Mouse (Mus musculus): ENCODE data around the gene Dock4.

DNA sequence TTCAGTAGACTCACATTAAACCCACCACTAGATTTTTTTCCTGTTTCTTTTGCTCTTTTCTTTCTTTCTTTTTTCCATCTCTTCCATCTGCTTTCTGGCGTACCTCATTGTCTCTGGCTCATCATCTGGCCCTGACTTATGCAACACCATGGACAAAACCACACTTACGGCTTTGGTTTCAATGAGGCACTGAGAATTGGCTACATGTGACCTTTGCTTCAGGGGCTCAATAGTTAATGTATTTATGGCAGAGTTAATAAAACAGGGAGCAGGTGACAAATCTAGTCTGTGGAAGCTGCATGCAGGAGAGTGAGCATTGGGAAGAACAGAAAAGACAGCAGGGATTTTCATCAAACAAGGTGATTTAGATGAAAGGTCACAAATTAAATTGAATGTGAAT, 131.0 kb downstream of the Dock4 start:
- TF ChIP-seq CTCF (IDR thresholded peaks at IDR 0.05; ENCODE audit: low read depth, low read length) (no peak), POLR2A (IDR thresholded peaks at IDR 0.05; ENCODE audit: insufficient read depth, low read length) (no peak)
